Mouse (Mus musculus) CH12.LX (cell line): ENCODE data around the gene Cdkl4. TPM values are rescaled to one million over a fixed set of nuclear protein-coding genes. Genes with fewer than 3 reads are reported as not detected.
A peak's percentile ranks its signal among the peaks of the same experiment; 100 is the strongest.

Experiments
- DNase-seq: peaks from one replicate; pipeline ENCODE4 v3.0.0-alpha.2; 2013; ENCODE audit errors: extremely low read depth
- H3K27ac ChIP-seq: 2 replicates; pipeline ENCODE4 v1.5.1; 2012; ENCODE audit warnings: low read depth, mild to moderate bottlenecking, control low read depth, moderate library complexity; ENCODE audit not compliant: insufficient read depth
- H3K27me3 ChIP-seq: replicated peaks from 2 replicates; pipeline ENCODE3; 2012; ENCODE audit warnings: inconsistent platforms
- H3K36me3 ChIP-seq, 2 experiments: replicated peaks in 1 of 2; 2 replicates each; pipeline versions ENCODE3 to v1.6.1; 2012; ENCODE audit warnings: inconsistent platforms in 1 of 2, low read length in 1 of 2, mild to moderate bottlenecking in 1 of 2, mixed read lengths in 1 of 2, moderate library complexity in 1 of 2; ENCODE audit not compliant: control insufficient read depth in 1 of 2, insufficient read depth in 1 of 2
- H3K4me1 ChIP-seq, 2 experiments: 2 replicates each; pipeline ENCODE4 v1.6.1; 2012; ENCODE audit warnings: inconsistent platforms in 1 of 2, moderate library complexity in 1 of 2; ENCODE audit not compliant: insufficient read depth in 2 of 2, control insufficient read depth in 1 of 2
- H3K4me2 ChIP-seq: 2 replicates; pipeline ENCODE4 v1.6.1; 2012; ENCODE audit warnings: low read depth, mild to moderate bottlenecking, control low read depth; ENCODE audit not compliant: poor library complexity, insufficient read depth, severe bottlenecking
- H3K4me3 ChIP-seq, 3 experiments: fragments of 150-350 bp in 1 of 3; sonication (generic) in 1 of 3; replicated peaks in 1 of 3; 2 replicates each; pipeline versions ENCODE3 to v1.5.1; 2011 to 2012; ENCODE audit warnings: low read depth in 2 of 3, low read length in 2 of 3, mild to moderate bottlenecking in 2 of 3, moderate library complexity in 2 of 3, control low read depth in 1 of 3, improper control_type of control experiment in 1 of 3, inconsistent platforms in 1 of 3, mixed read lengths in 1 of 3; ENCODE audit not compliant: poor library complexity in 1 of 3
- H3K79me2 ChIP-seq: replicated peaks from 2 replicates; pipeline ENCODE4 v1.6.1; 2012; ENCODE audit warnings: mild to moderate bottlenecking, moderate library complexity; ENCODE audit not compliant: control insufficient read depth, poor library complexity, insufficient read depth, severe bottlenecking; ENCODE audit errors: extremely low read depth
- H3K9ac ChIP-seq: 2 replicates; pipeline ENCODE4 v1.6.1; 2012; ENCODE audit warnings: low read depth, mild to moderate bottlenecking, control low read depth, moderate library complexity; ENCODE audit not compliant: insufficient read depth
- H3K9me3 ChIP-seq: replicated peaks from 2 replicates; pipeline ENCODE3; 2012; ENCODE audit warnings: low read length, inconsistent platforms, mixed read lengths
- CTCF ChIP-seq, 2 experiments: IDR thresholded peaks in 1 of 2; conservative IDR thresholded peaks in 1 of 2; 2 replicates each; pipeline ENCODE4 v1.5.1; 2011 to 2012; ENCODE audit warnings: low read depth in 2 of 2, low read length in 2 of 2, improper control_type of control experiment in 1 of 2, inconsistent platforms in 1 of 2, mild to moderate bottlenecking in 1 of 2, moderate library complexity in 1 of 2
- ELF1 ChIP-seq: IDR thresholded peaks from 2 replicates; pipeline ENCODE4 v1.6.1; 2014; ENCODE audit warnings: low read depth, mild to moderate bottlenecking, inconsistent platforms, low read length, improper control_type of control experiment
- ETS1 ChIP-seq: conservative IDR thresholded peaks from 2 replicates; pipeline ENCODE4 v1.6.1; 2012; ENCODE audit warnings: low read depth, mild to moderate bottlenecking, inconsistent platforms, low read length, improper control_type of control experiment, moderate library complexity
- GABPA ChIP-seq: IDR thresholded peaks from 2 replicates; pipeline ENCODE4 v1.6.1; 2012; ENCODE audit warnings: low read depth, low read length, improper control_type of control experiment, inconsistent platforms; ENCODE audit not compliant: insufficient replicate concordance
- JUN ChIP-seq: IDR thresholded peaks from 2 replicates; pipeline ENCODE4 v1.6.1; 2011; ENCODE audit warnings: low read depth, mild to moderate bottlenecking, low read length, improper control_type of control experiment, moderate library complexity; ENCODE audit not compliant: insufficient read depth
- JUND ChIP-seq: conservative IDR thresholded peaks from 2 replicates; pipeline ENCODE4 v1.6.1; 2011; ENCODE audit warnings: low read depth, low read length, improper control_type of control experiment
- KAT2A ChIP-seq: IDR thresholded peaks from 2 replicates; pipeline ENCODE4 v1.6.1; 2012; ENCODE audit warnings: low read length, improper control_type of control experiment, inconsistent platforms; ENCODE audit not compliant: insufficient replicate concordance
- MAX ChIP-seq: IDR thresholded peaks from 2 replicates; pipeline ENCODE4 v1.6.1; 2011; ENCODE audit warnings: low read length, improper control_type of control experiment
- MAZ ChIP-seq: IDR thresholded peaks from 2 replicates; pipeline ENCODE4 v1.6.1; 2012; ENCODE audit warnings: low read depth, mild to moderate bottlenecking, inconsistent platforms, low read length, improper control_type of control experiment, moderate library complexity
- MEF2A ChIP-seq: IDR thresholded peaks from 2 replicates; pipeline ENCODE4 v1.6.1; 2014; ENCODE audit warnings: low read depth, mild to moderate bottlenecking, inconsistent platforms, low read length, improper control_type of control experiment, borderline replicate concordance
- MXI1 ChIP-seq: IDR thresholded peaks from 2 replicates; pipeline ENCODE4 v1.6.1; 2011; ENCODE audit warnings: mild to moderate bottlenecking, low read depth, low read length, improper control_type of control experiment
- MYC ChIP-seq: IDR thresholded peaks from 2 replicates; pipeline ENCODE4 v1.6.1; 2011; ENCODE audit warnings: low read depth, mild to moderate bottlenecking, improper control_type of control experiment, low read length
- PAX5 ChIP-seq: IDR thresholded peaks from 2 replicates; pipeline ENCODE4 v1.6.1; 2012; ENCODE audit warnings: low read length, inconsistent platforms, mixed read lengths
- POLR2A ChIP-seq: IDR thresholded peaks from 2 replicates; pipeline ENCODE4 v1.6.1; 2011; ENCODE audit warnings: low read depth, mild to moderate bottlenecking, improper control_type of control experiment, low read length
- POLR2AphosphoS2 ChIP-seq: IDR thresholded peaks from 2 replicates; pipeline ENCODE4 v1.6.1; 2011; ENCODE audit warnings: low read depth, low read length, improper control_type of control experiment
- RAD21 ChIP-seq: IDR thresholded peaks from 2 replicates; pipeline ENCODE4 v1.6.1; 2011; ENCODE audit warnings: low read depth, mild to moderate bottlenecking, low read length, improper control_type of control experiment, moderate library complexity
- SIN3A ChIP-seq: IDR thresholded peaks from 2 replicates; pipeline ENCODE4 v1.6.1; 2012; ENCODE audit warnings: low read length, improper control_type of control experiment, inconsistent platforms
- TBP ChIP-seq: conservative IDR thresholded peaks from 2 replicates; pipeline ENCODE4 v1.6.1; 2011; ENCODE audit warnings: low read depth, low read length, improper control_type of control experiment
- USF1 ChIP-seq: IDR thresholded peaks from 2 replicates; pipeline ENCODE4 v1.6.1; 2014; ENCODE audit warnings: low read depth, mild to moderate bottlenecking, inconsistent platforms, low read length, improper control_type of control experiment
- USF2 ChIP-seq: conservative IDR thresholded peaks from 2 replicates; pipeline ENCODE4 v1.6.1; 2011; ENCODE audit warnings: low read depth, low read length, improper control_type of control experiment
- ZC3H11A ChIP-seq: IDR thresholded peaks from 2 replicates; pipeline ENCODE4 v1.6.1; 2012; ENCODE audit warnings: low read depth, mild to moderate bottlenecking, inconsistent platforms, low read length, improper control_type of control experiment
- dilution Hi-C: fragments of 300-500 bp; cut with MboI; formaldehyde crosslinking; loops from 2 replicates; pipeline ENCODE4 v1.14.3; 2020; ENCODE audit warnings: low sequenced_read_pairs; ENCODE audit not compliant: extremely low pct_unique_long_range_greater_than_20kb, extremely low pct_ligation_motif_present
- in situ Hi-C: fragments of 300-500 bp; cut with MboI; formaldehyde crosslinking; loops from 3 replicates; pipeline ENCODE4 v1.14.3; 2019; ENCODE audit warnings: low sequenced_read_pairs, low pct_ligation_motif_present, low pct_unique_long_range_greater_than_20kb, mixed read lengths
- polyA plus RNA-seq: library from polyadenylated mRNA; unstranded; fragments of >175 nt; gene quantifications from 2 replicates; pipeline ENCODE4 v1.2.1, GENCODE M21; 2012; ENCODE audit warnings: low read depth; ENCODE audit not compliant: insufficient read length
- total RNA-seq, 2 experiments: library from RNA; depleted of rRNA; stranded (reverse); fragments of 300-350 nt in 1 of 2; fragments of >200 nt in 1 of 2; gene quantifications; 2 replicates each; pipeline ENCODE4 v1.2.3; 2012 to 2014

Cdkl4 gene
- total and polyA plus RNA-seq, 3 experiments = 0.76 to 2.0 (median 1.2) TPM

- H3K27ac ChIP-seq = peak overlapping the region; percentile 90
- H3K9ac ChIP-seq = peak overlapping the region; percentile 93
- H3K4me1 ChIP-seq = peaks cover 8 to 35% of the 10 kb centered on the region in 2 experiments; a peak in 3 of 4 replicates
- no peaks in the 10 kb centered on the region for H3K27me3 ChIP-seq
- dilution Hi-C loops = loop anchor here (25.0 kb wide), 1 partner anchor 102 kb away; no protein-coding TSS in a partner anchor
- peaks cover 31 to 42% of the 10 kb centered on the region in 2 experiments for H3K36me3 ChIP-seq
- peaks cover 7% of the 10 kb centered on the region for H3K9me3 ChIP-seq
- peaks cover 26% of the 10 kb centered on the region for H3K79me2 ChIP-seq
- no peak for TF ChIP-seq KAT2A
- TF ChIP-seq MYC = no peak
- TF ChIP-seq GABPA = no peak
- no peak; the same call in 1 of the 2 replicates for TF ChIP-seq POLR2A
- no peak for TF ChIP-seq POLR2AphosphoS2
- TF ChIP-seq MXI1 = no peak
- no peak for TF ChIP-seq JUN
- no peak for TF ChIP-seq ZC3H11A
- 0 out of 2 replicates have a peak, but pooled peaks have one; percentile 31 for TF ChIP-seq SIN3A
- no peak for TF ChIP-seq MAZ
- no peak for TF ChIP-seq MAX
- no peak for TF ChIP-seq ETS1
- no peak for TF ChIP-seq ELF1
- no peak for TF ChIP-seq USF1
- no peak for TF ChIP-seq JUND
- TF ChIP-seq CTCF (conservative IDR thresholded peaks at IDR 0.05 in 1 of 2, IDR thresholded peaks at IDR 0.05 in 1 of 2; ENCODE audit: low read depth in 2 of 2, low read length in 2 of 2) = peak; percentile 38 to 64; a peak in 3 of 4 replicates
- peak; percentile 33 for TF ChIP-seq RAD21
- TF ChIP-seq MEF2A = no peak
- TF ChIP-seq TBP = 0 out of 2 replicates have a peak, but pooled peaks have one; percentile 50
- no peak for TF ChIP-seq PAX5
- no peak for TF ChIP-seq USF2
- in situ Hi-C loops = loop anchor here (25.0 kb wide), 1 partner anchor 277 kb away; the partner anchor contains the start of genes Dhx57 and Morn2
- 0 out of 2 replicates have a peak overlapping the region, but pooled peaks have one; percentile 31 for H3K4me2 ChIP-seq
- peak; percentile 90 for DNase-seq
- H3K4me3 ChIP-seq = peak overlapping the region; percentile 61 to 95 (median 78)
These were observed 13.0 kb downstream of the Cdkl4 start for GRCm38 (mm10) chr17:80564611-80564924.
